Mouse (Mus musculus) bone marrow, adult 2 months (tissue): ENCODE results near the gene Tmem102. TPM values are rescaled to one million over a fixed set of nuclear protein-coding genes. Genes with fewer than 3 reads are reported as not detected.
A peak's percentile ranks its signal among the peaks of the same experiment; 100 is the strongest.

ENCODE experiments used
- H3K27ac ChIP-seq: fragments of 200-500 bp; 2 replicates; pipeline ENCODE4 v1.5.1; 2012; ENCODE audit warnings: low read depth, mild to moderate bottlenecking, control low read depth, inconsistent platforms, low read length; ENCODE audit not compliant: control insufficient read depth, poor library complexity, insufficient read depth
- H3K4me1 ChIP-seq: fragments of 200-500 bp; 2 replicates; pipeline ENCODE4 v1.6.1; 2011; ENCODE audit warnings: low read length; ENCODE audit not compliant: control insufficient read depth, insufficient read depth
- H3K4me3 ChIP-seq: fragments of 200-500 bp; replicated peaks from 2 replicates; pipeline ENCODE3; 2011; ENCODE audit warnings: mild to moderate bottlenecking, low read depth, low read length, control low read depth; ENCODE audit not compliant: control insufficient read depth
- CTCF ChIP-seq: fragments of 200-500 bp; IDR thresholded peaks from 2 replicates; pipeline ENCODE4 v1.5.1; 2011; ENCODE audit warnings: low read length, control low read depth; ENCODE audit not compliant: control insufficient read depth, insufficient read depth
- POLR2A ChIP-seq: fragments of 200-500 bp; IDR thresholded peaks from 2 replicates; pipeline ENCODE4 v1.6.1; 2011; ENCODE audit warnings: low read depth, mild to moderate bottlenecking, control low read depth, low read length, borderline replicate concordance; ENCODE audit not compliant: control insufficient read depth
- WGBS: fragments of 180-500 bp; shearing (Covaris S2); methylation state at CpG from one replicate; pipeline ENCODE4 v1.1.7; 2018; 5-methylcytosine and 5-hydroxymethylcytosine counted together
- polyA plus RNA-seq: library from polyadenylated mRNA; stranded (reverse); fragments of >200 nt; gene quantifications from 2 replicates; pipeline ENCODE4 v1.2.4, GENCODE M21; 2011; ENCODE audit warnings: low replicate concordance; ENCODE audit not compliant: missing spikeins, insufficient read depth, insufficient read length

The Tmem102 gene
- polyA plus RNA-seq, 1 experiment, result not detected

- 87% methylated on average over 10 of the region's 10 CpGs for WGBS
- H3K4me3 ChIP-seq, result no peak overlapping the region
- no peak overlapping the region for H3K27ac ChIP-seq
- H3K4me1 ChIP-seq, result no peaks in the 10 kb centered on the region; the same call in 1 of the 2 replicates
- TF ChIP-seq POLR2A (no peak), CTCF (no peak)
Measured at GRCm38 (mm10) chr11:69775716-69776115, 29.7 kb downstream of the Tmem102 start.

- Histone ChIP-seq H3K4me1 (no peaks in the 10 kb centered on the region; the same call in 1 of the 2 replicates), H3K4me3 (no peak overlapping the region), H3K27ac (peak overlapping the region; percentile 41; the same call in 1 of the 2 replicates)
- TF ChIP-seq CTCF (no peak), POLR2A (no peak)
- WGBS, result 43% methylated on average over 5 of the region's 5 CpGs
Measured at GRCm38 (mm10) chr11:69774961-69775360, 30.5 kb downstream of the Tmem102 start.

DNA sequence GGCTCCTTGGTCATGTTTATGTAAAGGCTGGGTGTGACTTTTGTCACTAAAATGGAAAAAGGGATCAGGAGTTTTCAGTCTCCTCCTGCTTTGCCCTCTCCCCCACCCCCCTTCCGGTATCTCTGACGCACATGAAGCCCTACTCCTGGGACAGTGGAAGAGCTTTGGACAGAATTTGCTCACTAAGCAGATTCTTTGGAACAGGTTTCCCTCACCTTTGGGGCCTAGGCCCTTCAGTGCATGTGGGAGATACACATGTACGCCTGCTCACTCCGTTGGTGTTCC is 37.9 kb downstream of the Tmem102 start:
- TF ChIP-seq CTCF, result no peak
- TF ChIP-seq POLR2A, result no peak
- Histone ChIP-seq H3K4me3 (no peak overlapping the region), H3K27ac (no peak overlapping the region), H3K4me1 (no peaks in the 10 kb centered on the region; the same call in 1 of the 2 replicates)
- 80% methylated on average over 4 of the region's 4 CpGs for WGBS

GRCm38 (mm10) chr11:69766872-69767624 is 38.4 kb downstream of the Tmem102 start:
- H3K4me3 ChIP-seq, result no peak overlapping the region
- H3K4me1 ChIP-seq, result no peaks in the 10 kb centered on the region; the same call in 1 of the 2 replicates
- TF ChIP-seq POLR2A (no peak), CTCF (no peak)
- WGBS, result 79% methylated on average over 13 of the region's 13 CpGs
- no peak overlapping the region for H3K27ac ChIP-seq

GRCm38 (mm10) chr11:69766126-69766609 is 39.3 kb downstream of the Tmem102 start:
- under 1% methylated on average over 37 of the region's 37 CpGs for WGBS
- TF ChIP-seq POLR2A, result peak; percentile 45; the same call in 1 of the 2 replicates
- TF ChIP-seq CTCF, result no peak
- H3K4me1 ChIP-seq, result no peaks in the 10 kb centered on the region; the same call in 1 of the 2 replicates
- H3K4me3 ChIP-seq, result peak overlapping the region; percentile 54
- peak overlapping the region; percentile 62 for H3K27ac ChIP-seq

DNA sequence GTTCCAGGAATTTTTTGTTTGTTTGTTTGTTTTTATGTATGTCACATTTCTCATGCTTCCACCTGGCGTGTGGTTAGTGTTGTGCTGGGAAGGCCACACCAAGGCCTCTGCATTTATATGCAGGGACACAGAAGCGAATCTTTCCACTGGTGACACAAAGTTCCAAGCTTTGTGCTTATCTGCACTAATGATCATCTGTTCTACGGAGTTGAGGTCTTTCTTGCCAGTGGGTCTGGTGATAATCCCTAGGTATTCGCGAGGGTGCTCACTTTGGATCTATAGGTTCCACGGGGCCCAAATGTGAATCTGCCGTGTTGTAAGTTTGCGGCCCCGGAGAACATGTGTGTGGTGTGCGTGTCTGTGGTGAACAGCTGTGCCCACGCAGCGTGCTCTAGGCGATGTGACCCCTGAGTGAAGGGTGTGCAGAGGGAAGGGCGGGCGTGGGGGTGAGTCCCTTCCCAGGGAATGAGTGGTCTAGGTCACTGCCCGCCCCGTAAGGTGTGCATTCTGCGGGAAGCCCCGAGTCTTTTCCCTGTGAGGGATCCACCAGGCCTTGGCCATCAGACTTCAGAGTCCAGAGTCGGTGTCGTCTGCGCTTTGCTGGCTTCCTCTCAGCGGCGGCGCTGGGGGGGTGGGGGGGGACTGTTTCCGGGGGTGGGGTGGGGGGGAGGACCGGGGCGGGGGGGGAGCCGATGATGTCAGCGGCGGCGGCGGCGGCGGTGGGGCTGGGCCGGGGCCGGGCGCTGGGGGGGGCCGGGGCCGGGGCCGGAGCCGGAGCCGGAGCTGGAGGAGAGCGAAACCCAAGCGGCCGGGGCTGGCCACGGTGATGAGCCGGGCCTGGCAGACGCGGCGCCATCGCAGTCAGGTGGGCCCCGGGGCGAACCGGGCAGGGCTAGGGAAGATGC is 40.0 kb downstream of the Tmem102 start, which contains the start of gene Zbtb4:
Gene Zbtb4 (plus strand): TSS at position 692 of the 905 bp plus-strand sequence.
- 17% methylated on average over 49 of the region's 55 CpGs for WGBS
- TF ChIP-seq CTCF (no peak), POLR2A (no peak; the same call in 1 of the 2 replicates)
- Histone ChIP-seq H3K4me3 (peak within 1 kb of the TSS; percentile 54), H3K4me1 (no peaks in the 10 kb centered on the region; the same call in none of the 2 replicates), H3K27ac (peak within 1 kb of the TSS; percentile 67)

DNA sequence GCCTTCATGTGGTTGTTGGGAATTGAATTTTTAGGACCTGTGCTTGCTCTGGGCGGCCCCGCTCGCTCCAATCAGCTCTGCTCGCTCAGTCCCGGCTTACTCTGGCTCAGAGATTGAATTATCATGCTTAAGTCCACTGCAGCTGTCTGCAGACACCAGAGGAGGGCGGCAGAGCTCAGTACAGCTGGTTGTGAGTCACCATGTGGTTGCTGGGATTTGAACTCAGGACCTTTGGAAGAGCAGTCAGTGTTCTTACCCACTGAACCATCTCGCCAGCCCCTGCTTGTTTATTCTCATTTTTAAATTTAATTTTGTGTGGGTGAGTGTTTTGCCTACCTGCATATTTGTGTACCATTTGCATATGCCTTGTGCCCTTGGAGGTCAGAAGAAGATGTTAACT is 41.9 kb downstream of the Tmem102 start:
- Histone ChIP-seq H3K4me3 (no peak overlapping the region), H3K27ac (no peak overlapping the region), H3K4me1 (peaks cover 2% of the 10 kb centered on the region)
- 80% methylated on average over 7 of the region's 7 CpGs for WGBS
- TF ChIP-seq CTCF, result peak; percentile 31; the same call in 1 of the 2 replicates
- no peak for TF ChIP-seq POLR2A

DNA sequence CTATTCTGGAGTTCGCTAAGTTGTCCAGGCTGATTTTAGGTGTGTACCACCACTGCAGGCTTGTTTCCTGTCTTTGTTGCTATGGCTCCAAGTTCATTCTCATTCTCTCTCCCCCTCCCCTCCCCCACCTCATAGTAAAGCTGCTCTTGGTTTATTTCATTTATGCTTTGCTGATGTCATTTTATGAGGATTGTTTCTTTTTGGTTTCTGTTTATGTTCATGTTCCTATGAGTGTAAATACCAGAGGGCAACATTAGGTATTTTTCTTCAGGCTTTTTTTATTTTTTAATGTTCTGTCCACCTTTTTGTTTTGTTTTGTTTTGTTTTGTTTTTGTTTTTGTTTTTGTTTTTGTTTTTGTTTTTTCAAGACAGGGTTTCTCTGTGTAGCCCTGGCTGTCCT is 43.6 kb downstream of the Tmem102 start, which contains the start of gene Slc35g3:
Gene Slc35g3 (minus strand): TSS at position 101 of the 400 bp plus-strand sequence.
- TF ChIP-seq POLR2A, result no peak
- TF ChIP-seq CTCF, result no peak
- WGBS, result 48% methylated on average over 1 of the region's 1 CpGs
- H3K4me3 ChIP-seq, result no peak within 1 kb of the TSS
- H3K4me1 ChIP-seq, result peaks cover 2% of the 10 kb centered on the region
- no peak within 1 kb of the TSS for H3K27ac ChIP-seq

DNA sequence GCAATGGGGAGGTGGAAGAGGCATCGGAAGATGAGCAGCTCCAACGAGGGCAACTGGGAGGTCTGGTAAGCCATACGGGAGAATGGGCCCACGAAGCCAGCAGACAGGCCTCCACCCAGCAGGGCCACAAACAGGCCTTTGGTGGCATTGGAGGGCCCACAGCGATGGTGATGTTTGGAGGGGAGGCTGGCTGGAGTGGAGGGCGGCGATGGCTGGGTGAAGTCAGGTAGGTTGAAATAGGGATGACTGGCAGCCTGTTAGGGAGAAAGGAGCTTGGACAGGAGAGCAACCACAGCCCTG is 44.6 kb downstream of the Tmem102 start:
- TF ChIP-seq POLR2A (no peak), CTCF (no peak)
- no peak overlapping the region for H3K4me3 ChIP-seq
- 89% methylated on average over 7 of the region's 7 CpGs for WGBS
- no peak overlapping the region for H3K27ac ChIP-seq
- H3K4me1 ChIP-seq, result peaks cover 2% of the 10 kb centered on the region
